Mouse (Mus musculus) lung, embryonic 15.5 days (tissue): Measurements from ENCODE around the gene Pappa. TPM values are rescaled to one million over a fixed set of nuclear protein-coding genes. Genes with fewer than 3 reads are reported as not detected.

Experiments used
- ATAC-seq: fragments of 200-750 bp; cut with Nextera tagmentation; 2 replicates; pipeline ENCODE4 v1.8.0; 2017; ENCODE audit warnings: moderate number of reproducible peaks, borderline replicate concordance; ENCODE audit not compliant: low FRiP score, low TSS enrichment; ENCODE audit errors: extremely low read depth
- H3K27ac ChIP-seq: fragments of 300-500 bp; sonication (generic); 2 replicates; pipeline ENCODE4 v1.5.1; 2015; ENCODE audit warnings: moderate library complexity, mild to moderate bottlenecking, inconsistent platforms
- H3K27me3 ChIP-seq: fragments of 300-500 bp; sonication (generic); 2 replicates; pipeline ENCODE4 v1.6.1; 2015; ENCODE audit warnings: inconsistent platforms
- H3K36me3 ChIP-seq: fragments of 300-500 bp; sonication (generic); 2 replicates; pipeline ENCODE4 v1.6.1; 2015; ENCODE audit warnings: inconsistent platforms
- H3K4me1 ChIP-seq: fragments of 300-500 bp; sonication (generic); 2 replicates; pipeline ENCODE4 v1.6.1; 2015; ENCODE audit warnings: inconsistent platforms
- H3K4me2 ChIP-seq: fragments of 300-500 bp; sonication (generic); 2 replicates; pipeline ENCODE4 v1.6.1; 2015; ENCODE audit warnings: inconsistent platforms, mild to moderate bottlenecking, moderate library complexity
- H3K4me3 ChIP-seq: fragments of 300-500 bp; sonication (generic); 2 replicates; pipeline ENCODE4 v1.5.1; 2015; ENCODE audit warnings: mild to moderate bottlenecking, inconsistent platforms
- H3K9ac ChIP-seq: fragments of 300-500 bp; sonication (generic); 2 replicates; pipeline ENCODE4 v1.6.1; 2015; ENCODE audit warnings: inconsistent platforms
- H3K9me3 ChIP-seq: fragments of 300-500 bp; sonication (generic); 2 replicates; pipeline ENCODE4 v1.6.1; 2016; ENCODE audit warnings: inconsistent platforms
- WGBS: fragments of 180-500 bp; shearing (Covaris S2); methylation state at CpG from one replicate; pipeline ENCODE4 v1.1.7; 2015; 5-methylcytosine and 5-hydroxymethylcytosine counted together
- polyA plus RNA-seq: library from polyadenylated mRNA; unstranded; fragments of >200 nt; fragmentation: Nextera tagmentation; extraction: Ambion mirVana; gene quantifications from 2 replicates; pipeline ENCODE4 v1.2.1, GENCODE M21; 2015

Pappa gene
- 1.1 and 1.4 TPM in 2 replicates for polyA plus RNA-seq

GRCm38 (mm10) chr4:65123741-65124224 is at the start of gene Pappa:
TSS of gene Pappa (plus strand) at chr4:65124174.
- Histone ChIP-seq H3K4me1 (peaks cover 14% of the 10 kb centered on the region; the same call in 1 of the 2 replicates), H3K27ac (peak within 1 kb of the TSS; percentile 3; the same call in 1 of the 2 replicates), H3K4me3 (peak within 1 kb of the TSS; percentile 49), H3K9ac (peak within 1 kb of the TSS; percentile 46), H3K9me3 (no peaks in the 10 kb centered on the region), H3K27me3 (peaks cover 12% of the 10 kb centered on the region), H3K36me3 (no peaks in the 10 kb centered on the region), H3K4me2 (peak within 1 kb of the TSS; percentile 71)
- no peak for ATAC-seq
- under 1% methylated on average over 16 of the region's 16 CpGs for WGBS

GRCm38 (mm10) chr4:65077906-65078615 is 45.9 kb upstream of the Pappa start:
- H3K9me3 ChIP-seq, result no peaks in the 10 kb centered on the region
- no peak for ATAC-seq
- no peak overlapping the region for H3K27ac ChIP-seq
- no peak overlapping the region for H3K9ac ChIP-seq
- H3K36me3 ChIP-seq, result no peaks in the 10 kb centered on the region
- H3K4me2 ChIP-seq, result no peak overlapping the region
- WGBS, result 71% methylated on average over 6 of the region's 6 CpGs
- no peaks in the 10 kb centered on the region for H3K27me3 ChIP-seq
- H3K4me3 ChIP-seq, result no peak overlapping the region
- no peaks in the 10 kb centered on the region for H3K4me1 ChIP-seq

- Histone ChIP-seq H3K9ac (no peak overlapping the region), H3K27me3 (no peaks in the 10 kb centered on the region), H3K27ac (no peak overlapping the region), H3K4me2 (no peak overlapping the region), H3K36me3 (no peaks in the 10 kb centered on the region), H3K4me1 (no peaks in the 10 kb centered on the region), H3K4me3 (no peak overlapping the region), H3K9me3 (no peaks in the 10 kb centered on the region)
- no peak for ATAC-seq
- WGBS, result 85% methylated on average over 1 of the region's 1 CpGs
Observed at GRCm38 (mm10) chr4:65086864-65087263, 37.1 kb upstream of the Pappa start.

GRCm38 (mm10) chr4:65087592-65087991 is 36.4 kb upstream of the Pappa start:
- Histone ChIP-seq H3K9ac (no peak overlapping the region), H3K4me3 (no peak overlapping the region), H3K36me3 (no peaks in the 10 kb centered on the region), H3K4me2 (no peak overlapping the region), H3K27ac (no peak overlapping the region), H3K9me3 (no peaks in the 10 kb centered on the region), H3K4me1 (no peaks in the 10 kb centered on the region), H3K27me3 (no peaks in the 10 kb centered on the region)
- 77% methylated on average over 5 of the region's 5 CpGs for WGBS
- no peak for ATAC-seq

- Histone ChIP-seq H3K4me1 (no peaks in the 10 kb centered on the region), H3K36me3 (no peaks in the 10 kb centered on the region)
- WGBS, result 11% methylated on average over 1 of the region's 1 CpGs
Observed at GRCm38 (mm10) chr4:65092191-65092590, 31.8 kb upstream of the Pappa start.

GRCm38 (mm10) chr4:65120329-65120728 is 3.6 kb upstream of the Pappa start:
- H3K4me1 ChIP-seq, result peaks cover 7% of the 10 kb centered on the region; the same call in 1 of the 2 replicates
- H3K36me3 ChIP-seq, result no peaks in the 10 kb centered on the region
- H3K4me3 ChIP-seq, result no peak overlapping the region
- H3K9me3 ChIP-seq, result no peaks in the 10 kb centered on the region
- WGBS, result 56% methylated on average over 1 of the region's 1 CpGs
- H3K27me3 ChIP-seq, result peaks cover 11% of the 10 kb centered on the region
- H3K27ac ChIP-seq, result no peak overlapping the region
- no peak for ATAC-seq
- no peak overlapping the region for H3K4me2 ChIP-seq
- H3K9ac ChIP-seq, result no peak overlapping the region

More at GRCm38 (mm10) chr4:65092191-65092590, 31.8 kb upstream of the Pappa start:
- Histone ChIP-seq H3K9me3 (no peaks in the 10 kb centered on the region), H3K4me2 (no peak overlapping the region), H3K27me3 (no peaks in the 10 kb centered on the region), H3K27ac (no peak overlapping the region), H3K4me3 (no peak overlapping the region), H3K9ac (no peak overlapping the region)
- no peak for ATAC-seq

GRCm38 (mm10) chr4:65122841-65123240 is 1.1 kb upstream of the Pappa start:
- Histone ChIP-seq H3K4me2 (peak overlapping the region; percentile 71), H3K4me1 (peaks cover 14% of the 10 kb centered on the region; the same call in 1 of the 2 replicates), H3K4me3 (peak overlapping the region; percentile 49; the same call in 1 of the 2 replicates), H3K27me3 (peaks cover 12% of the 10 kb centered on the region), H3K9me3 (no peaks in the 10 kb centered on the region), H3K27ac (no peak overlapping the region), H3K36me3 (no peaks in the 10 kb centered on the region), H3K9ac (no peak overlapping the region)
- no peak for ATAC-seq
- 0% methylated on average over 2 of the region's 2 CpGs for WGBS

GRCm38 (mm10) chr4:65124369-65125151 is 586 bp downstream of the Pappa start:
- H3K27me3 ChIP-seq, result peaks cover 12% of the 10 kb centered on the region
- no peaks in the 10 kb centered on the region for H3K36me3 ChIP-seq
- peak overlapping the region; percentile 49 for H3K4me3 ChIP-seq
- H3K27ac ChIP-seq, result peak overlapping the region; percentile 3; the same call in 1 of the 2 replicates
- peak overlapping the region; percentile 46 for H3K9ac ChIP-seq
- peak; percentile 27; the same call in 1 of the 2 replicates for ATAC-seq
- under 1% methylated on average over 67 of the region's 80 CpGs for WGBS
- peak overlapping the region; percentile 71 for H3K4me2 ChIP-seq
- peaks cover 14% of the 10 kb centered on the region; the same call in 1 of the 2 replicates for H3K4me1 ChIP-seq
- H3K9me3 ChIP-seq, result no peaks in the 10 kb centered on the region

GRCm38 (mm10) chr4:65125341-65126332 is 1.7 kb downstream of the Pappa start:
- ATAC-seq, result peak; percentile 50
- peak overlapping the region; percentile 46 for H3K9ac ChIP-seq
- no peaks in the 10 kb centered on the region for H3K9me3 ChIP-seq
- H3K4me2 ChIP-seq, result peak overlapping the region; percentile 71
- H3K4me3 ChIP-seq, result peak overlapping the region; percentile 49
- under 1% methylated on average over 30 of the region's 30 CpGs for WGBS
- H3K36me3 ChIP-seq, result no peaks in the 10 kb centered on the region
- peaks cover 14% of the 10 kb centered on the region; the same call in 1 of the 2 replicates for H3K4me1 ChIP-seq
- H3K27me3 ChIP-seq, result peaks cover 12% of the 10 kb centered on the region
- peak overlapping the region; percentile 75 for H3K27ac ChIP-seq

GRCm38 (mm10) chr4:65126451-65127290 is 2.7 kb downstream of the Pappa start:
- WGBS, result 3% methylated on average over 23 of the region's 23 CpGs
- H3K4me3 ChIP-seq, result peak overlapping the region; percentile 49
- no peaks in the 10 kb centered on the region for H3K9me3 ChIP-seq
- peak overlapping the region; percentile 75 for H3K27ac ChIP-seq
- peaks cover 12% of the 10 kb centered on the region for H3K27me3 ChIP-seq
- peak; percentile 12; the same call in 1 of the 2 replicates for ATAC-seq
- H3K36me3 ChIP-seq, result no peaks in the 10 kb centered on the region
- H3K4me2 ChIP-seq, result peak overlapping the region; percentile 71
- H3K9ac ChIP-seq, result peak overlapping the region; percentile 2; the same call in 1 of the 2 replicates
- H3K4me1 ChIP-seq, result peaks cover 14% of the 10 kb centered on the region; the same call in 1 of the 2 replicates
